Mouse (Mus musculus) embryonic facial prominence, embryonic 13.5 days (tissue): ENCODE data around the gene 1700021F07Rik. TPM values are rescaled to one million over a fixed set of nuclear protein-coding genes. Genes with fewer than 3 reads are reported as not detected.

Source experiments
- ATAC-seq: fragments of 200-750 bp; cut with Nextera tagmentation; 2 replicates; pipeline ENCODE4 v1.8.0; 2017; ENCODE audit warnings: low read depth; ENCODE audit not compliant: insufficient number of reproducible peaks, insufficient read depth, low FRiP score, low TSS enrichment
- H3K27ac ChIP-seq: fragments of 300-500 bp; sonication (generic); 2 replicates; pipeline ENCODE4 v1.5.1; 2015; ENCODE audit warnings: moderate library complexity, mild to moderate bottlenecking, inconsistent platforms
- H3K27me3 ChIP-seq: fragments of 300-500 bp; sonication (generic); 2 replicates; pipeline ENCODE4 v1.6.1; 2015; ENCODE audit warnings: mild to moderate bottlenecking, inconsistent platforms
- H3K36me3 ChIP-seq: fragments of 300-500 bp; sonication (generic); 2 replicates; pipeline ENCODE4 v1.6.1; 2015; ENCODE audit warnings: mild to moderate bottlenecking, inconsistent platforms
- H3K4me1 ChIP-seq: fragments of 300-500 bp; sonication (generic); 2 replicates; pipeline ENCODE4 v1.6.1; 2015; ENCODE audit warnings: inconsistent platforms
- H3K4me2 ChIP-seq: fragments of 300-500 bp; sonication (generic); 2 replicates; pipeline ENCODE4 v1.6.1; 2015; ENCODE audit warnings: moderate library complexity, mild to moderate bottlenecking, inconsistent platforms
- H3K4me3 ChIP-seq: fragments of 300-500 bp; sonication (generic); 2 replicates; pipeline ENCODE4 v1.5.1; 2015; ENCODE audit warnings: mild to moderate bottlenecking, inconsistent platforms
- H3K9ac ChIP-seq: fragments of 300-500 bp; sonication (generic); 2 replicates; pipeline ENCODE4 v1.6.1; 2015; ENCODE audit warnings: mild to moderate bottlenecking, inconsistent platforms
- H3K9me3 ChIP-seq: fragments of 300-500 bp; sonication (generic); 2 replicates; pipeline ENCODE4 v1.6.1; 2016; ENCODE audit warnings: inconsistent platforms
- WGBS: fragments of 180-500 bp; shearing (Covaris S2); methylation state at CpG from one replicate; pipeline ENCODE4 v1.1.7; 2015; ENCODE audit warnings: mixed read lengths; 5-methylcytosine and 5-hydroxymethylcytosine counted together
- polyA plus RNA-seq: library from polyadenylated mRNA; unstranded; fragments of >200 nt; fragmentation: Nextera tagmentation; extraction: Ambion mirVana; gene quantifications from 2 replicates; pipeline ENCODE4 v1.2.1, GENCODE M21; 2015

1700021F07Rik gene
- not detected in 2 replicates for polyA plus RNA-seq

- WGBS = 93% methylated on average over 18 of the region's 18 CpGs
- H3K4me1 ChIP-seq = peaks cover 26% of the 10 kb centered on the region
- no peak within 1 kb of the TSS for H3K27ac ChIP-seq
- H3K4me2 ChIP-seq = no peak within 1 kb of the TSS
- H3K9ac ChIP-seq = no peak within 1 kb of the TSS
- H3K4me3 ChIP-seq = no peak within 1 kb of the TSS
- H3K27me3 ChIP-seq = no peaks in the 10 kb centered on the region
- no peaks in the 10 kb centered on the region for H3K9me3 ChIP-seq
- no peaks in the 10 kb centered on the region for H3K36me3 ChIP-seq
- ATAC-seq = no peak
Observed at GRCm38 (mm10) chr2:173522376-173522775, at the start of gene 1700021F07Rik. Gene 1700021F07Rik, plus strand, starts transcription at chr2:173522586.

GRCm38 (mm10) chr2:173473233-173473632 is 49.2 kb upstream of the 1700021F07Rik start:
- WGBS = 72% methylated on average over 11 of the region's 11 CpGs
- no peak for ATAC-seq
- Histone ChIP-seq H3K9ac (no peak overlapping the region), H3K4me1 (0 out of 2 replicates have a peak, but pooled peaks cover 3% of the 10 kb centered on the region), H3K9me3 (no peaks in the 10 kb centered on the region), H3K4me2 (no peak overlapping the region), H3K27ac (no peak overlapping the region), H3K27me3 (no peaks in the 10 kb centered on the region), H3K4me3 (no peak overlapping the region), H3K36me3 (no peaks in the 10 kb centered on the region)

GRCm38 (mm10) chr2:173479050-173479449 is 43.3 kb upstream of the 1700021F07Rik start:
- no peaks in the 10 kb centered on the region for H3K27me3 ChIP-seq
- WGBS = 88% methylated on average over 12 of the region's 12 CpGs
- no peak overlapping the region for H3K27ac ChIP-seq
- no peak overlapping the region for H3K4me3 ChIP-seq
- no peaks in the 10 kb centered on the region for H3K9me3 ChIP-seq
- no peaks in the 10 kb centered on the region for H3K36me3 ChIP-seq
- no peaks in the 10 kb centered on the region for H3K4me1 ChIP-seq
- no peak for ATAC-seq
- H3K9ac ChIP-seq = no peak overlapping the region
- H3K4me2 ChIP-seq = no peak overlapping the region

GRCm38 (mm10) chr2:173484486-173484885 is 37.9 kb upstream of the 1700021F07Rik start:
- Histone ChIP-seq H3K4me3 (no peak overlapping the region), H3K4me2 (no peak overlapping the region), H3K4me1 (no peaks in the 10 kb centered on the region), H3K36me3 (no peaks in the 10 kb centered on the region), H3K27me3 (no peaks in the 10 kb centered on the region), H3K27ac (no peak overlapping the region), H3K9me3 (no peaks in the 10 kb centered on the region), H3K9ac (no peak overlapping the region)
- no peak for ATAC-seq
- WGBS = 88% methylated on average over 4 of the region's 4 CpGs

- H3K9me3 ChIP-seq = peaks cover 6% of the 10 kb centered on the region; the same call in 1 of the 2 replicates
- no peak overlapping the region for H3K4me2 ChIP-seq
- 91% methylated on average over 2 of the region's 2 CpGs for WGBS
- no peaks in the 10 kb centered on the region for H3K27me3 ChIP-seq
- H3K4me1 ChIP-seq = no peaks in the 10 kb centered on the region
- H3K4me3 ChIP-seq = no peak overlapping the region
- no peak overlapping the region for H3K9ac ChIP-seq
- no peak overlapping the region for H3K27ac ChIP-seq
- no peaks in the 10 kb centered on the region for H3K36me3 ChIP-seq
- no peak for ATAC-seq
Observed at GRCm38 (mm10) chr2:173499612-173500011, 22.8 kb upstream of the 1700021F07Rik start.

- no peak for ATAC-seq
Observed at GRCm38 (mm10) chr2:173513977-173514376, 8.4 kb upstream of the 1700021F07Rik start.

GRCm38 (mm10) chr2:173515186-173515585 is 7.2 kb upstream of the 1700021F07Rik start:
- H3K27ac ChIP-seq = peak overlapping the region; percentile 28; the same call in 1 of the 2 replicates
- H3K4me3 ChIP-seq = no peak overlapping the region
- no peak overlapping the region for H3K4me2 ChIP-seq
- 0 out of 2 replicates have a peak overlapping the region, but pooled peaks have one; percentile 6 for H3K9ac ChIP-seq
- H3K36me3 ChIP-seq = no peaks in the 10 kb centered on the region
- WGBS = 60% methylated on average over 6 of the region's 6 CpGs
- ATAC-seq = no peak
- H3K27me3 ChIP-seq = no peaks in the 10 kb centered on the region
- peaks cover 22% of the 10 kb centered on the region for H3K4me1 ChIP-seq
- no peaks in the 10 kb centered on the region for H3K9me3 ChIP-seq

More at GRCm38 (mm10) chr2:173513977-173514376, 8.4 kb upstream of the 1700021F07Rik start:
- peaks cover 22% of the 10 kb centered on the region for H3K4me1 ChIP-seq
- H3K4me2 ChIP-seq = no peak overlapping the region
- no peaks in the 10 kb centered on the region for H3K27me3 ChIP-seq
- H3K36me3 ChIP-seq = no peaks in the 10 kb centered on the region
- no peaks in the 10 kb centered on the region for H3K9me3 ChIP-seq
- 84% methylated on average over 6 of the region's 6 CpGs for WGBS
- H3K9ac ChIP-seq = no peak overlapping the region
- H3K4me3 ChIP-seq = no peak overlapping the region
- H3K27ac ChIP-seq = no peak overlapping the region

- H3K4me1 ChIP-seq = peaks cover 27% of the 10 kb centered on the region
- WGBS = 69% methylated on average over 25 of the region's 25 CpGs
- H3K4me3 ChIP-seq = no peak overlapping the region
- no peaks in the 10 kb centered on the region for H3K27me3 ChIP-seq
- H3K36me3 ChIP-seq = no peaks in the 10 kb centered on the region
- H3K27ac ChIP-seq = peak overlapping the region; percentile 34; the same call in 1 of the 2 replicates
- H3K9ac ChIP-seq = no peak overlapping the region
- no peaks in the 10 kb centered on the region for H3K9me3 ChIP-seq
- no peak for ATAC-seq
- no peak overlapping the region for H3K4me2 ChIP-seq
Observed at GRCm38 (mm10) chr2:173516150-173516855, 6.1 kb upstream of the 1700021F07Rik start.

- Histone ChIP-seq H3K9me3 (no peaks in the 10 kb centered on the region), H3K4me1 (peaks cover 42% of the 10 kb centered on the region), H3K27me3 (no peaks in the 10 kb centered on the region), H3K27ac (no peak overlapping the region), H3K4me3 (no peak overlapping the region), H3K9ac (no peak overlapping the region), H3K4me2 (no peak overlapping the region), H3K36me3 (no peaks in the 10 kb centered on the region)
- ATAC-seq = no peak
- 76% methylated on average over 3 of the region's 3 CpGs for WGBS
Observed at GRCm38 (mm10) chr2:173528493-173528892, 6.1 kb downstream of the 1700021F07Rik start.

GRCm38 (mm10) chr2:173532711-173533462 is 10.5 kb downstream of the 1700021F07Rik start:
- no peak overlapping the region for H3K9ac ChIP-seq
- H3K9me3 ChIP-seq = no peaks in the 10 kb centered on the region
- no peaks in the 10 kb centered on the region for H3K36me3 ChIP-seq
- H3K27me3 ChIP-seq = no peaks in the 10 kb centered on the region
- peak overlapping the region; percentile 65 for H3K27ac ChIP-seq
- H3K4me3 ChIP-seq = no peak overlapping the region
- WGBS = 26% methylated on average over 15 of the region's 15 CpGs
- peaks cover 49% of the 10 kb centered on the region for H3K4me1 ChIP-seq
- no peak for ATAC-seq
- H3K4me2 ChIP-seq = peak overlapping the region; percentile 7; the same call in 1 of the 2 replicates

- H3K4me2 ChIP-seq = no peak overlapping the region
- no peaks in the 10 kb centered on the region for H3K27me3 ChIP-seq
- no peak overlapping the region for H3K4me3 ChIP-seq
- H3K9ac ChIP-seq = no peak overlapping the region
- ATAC-seq = no peak
- H3K4me1 ChIP-seq = peaks cover 46% of the 10 kb centered on the region
- H3K36me3 ChIP-seq = no peaks in the 10 kb centered on the region
- no peaks in the 10 kb centered on the region for H3K9me3 ChIP-seq
- 64% methylated on average over 7 of the region's 7 CpGs for WGBS
- no peak overlapping the region for H3K27ac ChIP-seq
Observed at GRCm38 (mm10) chr2:173534581-173534980, 12.2 kb downstream of the 1700021F07Rik start.
